17 mouse cellular contexts compared by ENCODE assay signal in the genomic region with DNA sequence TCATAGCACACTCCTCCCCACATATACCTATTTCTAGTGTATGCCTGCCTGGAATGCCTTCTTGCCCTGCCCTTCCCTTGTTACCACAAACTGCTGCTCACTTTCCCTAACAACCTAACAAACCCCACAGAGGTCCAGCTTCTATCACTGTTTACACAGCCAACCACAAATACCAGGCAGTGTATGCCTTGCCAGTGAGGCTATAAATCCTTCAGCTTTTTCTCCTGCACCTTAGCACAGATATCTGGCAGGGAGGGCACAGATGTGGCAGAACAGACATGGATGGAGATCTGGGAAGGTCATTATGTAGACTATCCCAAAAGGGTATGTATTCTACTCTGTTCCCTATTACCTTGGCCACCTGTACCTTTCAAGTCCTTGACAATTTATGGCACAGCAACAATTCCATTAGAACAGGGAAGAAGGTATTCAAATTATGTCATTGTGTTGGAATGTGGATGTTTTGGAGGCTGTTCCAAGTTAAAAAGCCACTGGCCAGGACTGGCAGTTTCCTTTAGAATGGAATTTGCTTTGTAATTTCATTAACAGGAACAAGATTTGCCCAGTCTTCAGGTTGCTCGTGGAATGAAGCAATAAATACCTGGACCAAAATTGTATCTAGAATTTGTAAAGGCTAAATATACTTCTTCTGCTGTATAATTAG.
DNase-seq lines count a peak whose midpoint lies in the region; ATAC-seq and TF ChIP-seq lines count a peak whose summit lies in the region.
"Had no signal": no experiment of that assay in that cellular context is flagged by ENCODE, and none has a peak within 500 bp of the region (broad histone marks: within the 10 kb centered on the region; RNA-seq: fewer than 3 reads in every experiment).

No protein-coding gene starts in this region.

- H3K9ac ChIP-seq in kidney, embryonic 14.5 days (ENCODE audit: low read depth, low read length) = no peak overlapping the region
- H3K9ac ChIP-seq in lung, postnatal 0 days (replicated peaks; ENCODE audit: low read depth) = no peak overlapping the region
- H3K9ac ChIP-seq: heart, embryonic 15.5 days; limb, embryonic 15.5 days; neural tube, embryonic 12.5 days had no signal

- peak; percentile 41; the same call in 1 of the 2 replicates for TF ChIP-seq EP300 in lung, postnatal 0 days (IDR thresholded peaks at IDR 0.05)

- WGBS in kidney, embryonic 14.5 days = 87% methylated on average over 1 of the region's 1 CpGs
- WGBS in lung, postnatal 0 days = 44% methylated on average over 1 of the region's 1 CpGs

- no peaks in the 10 kb centered on the region for H3K4me1 ChIP-seq in kidney, embryonic 14.5 days (ENCODE audit: control insufficient read depth, insufficient read depth, low read length)
- no peaks in the 10 kb centered on the region for H3K4me1 ChIP-seq in lung, postnatal 0 days (ENCODE audit: insufficient read depth, low read depth, low read length)
- H3K4me1 ChIP-seq: forebrain, embryonic 10.5 days; heart, embryonic 15.5 days; limb, embryonic 15.5 days; neural tube, embryonic 12.5 days had no signal

- peak; percentile 15 for DNase-seq in kidney, adult 11 months
- peak; percentile 55 for DNase-seq in 3134 (ENCODE audit: extremely low read depth, insufficient read length, low spot score)
- DNase-seq in forelimb bud, embryonic 11.5 days (ENCODE audit: low read depth, low spot score) = peak; percentile 36
- peak; percentile 46 for DNase-seq in lung, postnatal 0 days (ENCODE audit: low spot score)
- no peak for DNase-seq in left cerebral cortex, adult 9 months (ENCODE audit: low spot score in 2 of 2)
- DNase-seq in layer of hippocampus, adult 8-10 months (ENCODE audit: low spot score in 2 of 2) = no peak
- DNase-seq in right cerebral cortex, postnatal 14 days = no peak
- DNase-seq: adrenal gland, postnatal 25 days; cerebellum, adult 9-10 months; heart, adult 2 months had no signal

- no peak overlapping the region for H3K27ac ChIP-seq in kidney, embryonic 14.5 days (ENCODE audit: low read depth, low read length)
- H3K27ac ChIP-seq in lung, postnatal 0 days (ENCODE audit: low read length) = no peak overlapping the region
- H3K27ac ChIP-seq: forebrain, embryonic 10.5 days; limb, embryonic 15.5 days; neural tube, embryonic 12.5 days had no signal

- TF ChIP-seq CTCF in lung, postnatal 0 days (IDR thresholded peaks at IDR 0.05) = no peak

- H3K4me3 ChIP-seq in kidney, embryonic 14.5 days (ENCODE audit: low read length) = no peak overlapping the region
- no peak overlapping the region for H3K4me3 ChIP-seq in lung, postnatal 0 days (ENCODE audit: low read depth, low read length)
- H3K4me3 ChIP-seq: forebrain, embryonic 10.5 days; heart, adult 2 months; heart, embryonic 15.5 days; limb, embryonic 15.5 days; neural tube, embryonic 12.5 days had no signal

- H3K27me3 ChIP-seq in kidney, embryonic 14.5 days (ENCODE audit: control insufficient read depth, insufficient read depth, low read length) = no peaks in the 10 kb centered on the region
- no peaks in the 10 kb centered on the region for H3K27me3 ChIP-seq in lung, postnatal 0 days (replicated peaks; ENCODE audit: insufficient read depth, low read length)
- H3K27me3 ChIP-seq: heart, embryonic 15.5 days; limb, embryonic 15.5 days; neural tube, embryonic 12.5 days had no signal

- no peak overlapping the region for H3K4me2 ChIP-seq in kidney, embryonic 14.5 days (replicated peaks; ENCODE audit: low read depth, low read length)
- H3K4me2 ChIP-seq in lung, postnatal 0 days (replicated peaks; ENCODE audit: low read depth, low read length) = no peak overlapping the region
- H3K4me2 ChIP-seq: heart, embryonic 15.5 days; limb, embryonic 15.5 days; midbrain, embryonic 11.5 days; neural tube, embryonic 12.5 days had no signal

- H3K36me3 ChIP-seq in kidney, embryonic 14.5 days (ENCODE audit: control insufficient read depth, insufficient read depth, low read length) = no peaks in the 10 kb centered on the region
- no peaks in the 10 kb centered on the region for H3K36me3 ChIP-seq in lung, postnatal 0 days (ENCODE audit: insufficient read depth, low read length)
- H3K36me3 ChIP-seq: forebrain, embryonic 10.5 days; heart, embryonic 15.5 days; limb, embryonic 15.5 days; neural tube, embryonic 12.5 days had no signal

- H3K9me3 ChIP-seq in kidney, embryonic 14.5 days (ENCODE audit: control insufficient read depth, low read length) = no peaks in the 10 kb centered on the region
- no peaks in the 10 kb centered on the region for H3K9me3 ChIP-seq in lung, postnatal 0 days (ENCODE audit: low read length)
- H3K9me3 ChIP-seq: forebrain, embryonic 10.5 days; heart, embryonic 15.5 days; limb, embryonic 15.5 days; neural tube, embryonic 12.5 days had no signal

- ATAC-seq in kidney, embryonic 14.5 days (ENCODE audit: low FRiP score, low TSS enrichment) = no peak
- peak; percentile 89 for ATAC-seq in lung, postnatal 0 days
- ATAC-seq: inflammation-experienced regulatory T-cells, adult 6 months had no signal

Comparison
In these comparisons a context has a peak if more than half of its experiments do, and no peak if none do; other contexts are left out.
1. DNase-seq: peak in kidney, adult 11 months (single experiment), 3134 (single experiment), forelimb bud, embryonic 11.5 days (single experiment) and lung, postnatal 0 days (single experiment); none in left cerebral cortex, adult 9 months (0 of 2), layer of hippocampus, adult 8-10 months (0 of 2) and right cerebral cortex, postnatal 14 days (single experiment).